Mouse (Mus musculus): ENCODE data around the gene Upk2.

GRCm38 (mm10) chr9:44440961-44441360 lies 13.8 kb downstream of the Upk2 start, which contains the start of gene Foxr1:
- no peak for TF ChIP-seq CTCF (conservative IDR thresholded peaks at IDR 0.05 in 1 of 2, IDR thresholded peaks at IDR 0.05 in 1 of 2; ENCODE audit: low read depth in 2 of 2, low read length in 2 of 2)
- TF ChIP-seq POLR2A (IDR thresholded peaks at IDR 0.05; ENCODE audit: low read depth, low read length): no peak
- TF ChIP-seq EP300 (IDR thresholded peaks at IDR 0.05; ENCODE audit: low read length): no peak
- no peak for TF ChIP-seq ZC3H11A (IDR thresholded peaks at IDR 0.05; ENCODE audit: low read depth, low read length)
- TF ChIP-seq USF1 (IDR thresholded peaks at IDR 0.05; ENCODE audit: low read depth, low read length): no peak
